Mouse (Mus musculus): ENCODE data around the gene Llph.

GRCm38 (mm10) chr10:120201131-120201921 lies 25.5 kb upstream of the Llph start, which contains the start of gene Tmbim4:
- no peak for TF ChIP-seq CTCF (conservative IDR thresholded peaks at IDR 0.05; ENCODE audit: low read length)
- no peak for TF ChIP-seq NANOG (IDR thresholded peaks at IDR 0.05; ENCODE audit: borderline replicate concordance, low read length)

All from E14TG2a.4 (cell line).